Mouse (Mus musculus): ENCODE results near the gene Gak. TPM values are rescaled to one million over a fixed set of nuclear protein-coding genes. Genes with fewer than 3 reads are reported as not detected.

The Gak gene
- polyA plus RNA-seq, 1 experiment from 2014 or later: 47.9 TPM

DNA sequence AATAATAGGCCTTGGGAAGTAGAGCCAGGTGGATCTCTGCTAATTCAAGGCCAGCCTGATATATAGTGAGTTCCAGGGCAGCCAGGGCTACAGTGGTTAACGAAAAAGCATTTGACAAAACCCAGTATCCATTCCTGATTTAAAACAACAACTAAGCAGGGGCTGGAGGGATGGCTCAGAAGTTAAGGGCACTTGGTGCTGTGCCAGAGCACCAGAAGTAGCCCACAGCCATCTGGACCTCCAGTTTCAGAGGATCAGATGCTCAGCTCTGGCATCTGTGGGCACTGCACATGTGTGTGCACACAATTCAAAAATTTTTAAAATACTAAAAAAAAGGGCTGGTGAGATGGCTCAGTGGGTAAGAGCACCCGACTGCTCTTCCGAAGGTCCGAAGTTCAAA is 4.1 kb upstream of the Gak start:
- no peak overlapping the region for H3K27ac ChIP-seq
- WGBS: 95% methylated on average over 4 of the region's 4 CpGs

DNA sequence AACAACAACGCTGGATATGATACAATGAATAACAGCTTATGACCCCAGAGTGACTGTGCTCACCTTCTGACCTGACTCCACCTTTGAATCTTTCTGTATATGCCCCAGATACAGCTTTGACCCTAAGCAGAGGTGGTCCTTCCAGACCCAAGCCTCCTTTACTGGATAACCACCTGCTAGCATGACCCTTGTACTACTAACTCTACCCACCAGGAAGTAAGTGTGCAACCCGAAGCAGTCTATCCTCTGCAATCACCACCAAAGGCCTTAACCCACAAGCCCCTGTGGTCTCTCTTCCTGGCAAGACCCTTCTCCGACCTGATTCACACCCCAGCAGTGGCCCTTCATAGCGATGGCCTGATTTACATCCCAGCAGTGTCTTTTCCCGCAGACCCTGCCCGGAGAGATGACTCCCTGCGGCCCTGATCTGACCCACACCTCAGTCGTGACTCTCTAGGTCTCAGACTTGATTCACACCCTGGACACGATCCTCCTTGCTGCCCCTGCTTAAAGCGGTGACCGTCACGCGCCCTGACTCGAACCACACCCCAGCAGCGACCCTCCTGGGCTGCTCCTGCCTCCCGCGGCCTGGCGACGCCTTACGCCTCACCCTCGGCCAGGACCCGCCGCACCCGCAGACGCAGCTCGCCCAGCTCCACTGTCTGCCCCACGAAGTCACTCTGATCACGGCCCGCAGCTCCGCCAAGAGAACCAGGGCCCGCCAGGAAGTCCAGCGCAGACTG is 493 bp downstream of the Gak start:
- WGBS: 2% methylated on average over 31 of the region's 32 CpGs
- no peaks in the 10 kb centered on the region for H3K27me3 ChIP-seq

More for the DNA sequence above, 4.1 kb upstream of the Gak start:
- H3K4me1 ChIP-seq: peaks cover 8% of the 10 kb centered on the region
- no peak for ATAC-seq (ENCODE audit: insufficient number of reproducible peaks, low FRiP score, low TSS enrichment, low read depth)
- H3K36me3 ChIP-seq: peaks cover 8% of the 10 kb centered on the region; the same call in 1 of the 2 replicates
- H3K9me3 ChIP-seq: no peaks in the 10 kb centered on the region
- H3K4me2 ChIP-seq: no peak overlapping the region
- no peak overlapping the region for H3K9ac ChIP-seq
- H3K27me3 ChIP-seq: no peaks in the 10 kb centered on the region
- no peak overlapping the region for H3K4me3 ChIP-seq

DNA sequence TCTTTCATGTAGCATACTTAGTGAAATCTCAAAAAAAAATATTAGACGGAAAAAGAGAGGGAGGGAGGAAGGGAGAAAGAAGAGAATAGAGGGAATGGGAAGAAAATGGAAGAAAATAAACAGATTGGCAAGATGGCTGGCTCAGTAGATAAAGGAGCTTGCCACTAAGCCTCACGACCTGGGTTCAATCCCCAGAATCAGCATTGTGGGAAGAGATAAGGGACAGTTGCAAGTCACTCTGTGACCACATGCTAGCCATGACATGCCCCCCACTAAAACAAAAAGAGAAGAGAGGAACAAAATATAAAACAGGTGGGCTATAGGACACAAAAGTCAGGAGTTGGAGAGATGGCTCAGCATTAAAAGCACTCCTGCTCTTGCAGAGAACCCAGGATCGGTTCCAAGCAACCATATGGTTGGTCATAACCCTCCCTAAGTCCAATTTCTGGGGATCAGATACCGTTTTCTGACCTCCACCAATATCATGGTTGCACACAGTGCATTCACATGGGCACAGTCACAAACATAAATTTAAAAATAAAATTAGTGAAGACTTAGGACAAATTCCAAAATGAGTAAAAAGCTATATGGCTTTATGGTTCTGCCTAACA is 3.4 kb downstream of the Gak start:
- Histone ChIP-seq H3K27ac (no peak overlapping the region), H3K4me1 (peaks cover 22% of the 10 kb centered on the region), H3K9ac (no peak overlapping the region), H3K36me3 (peaks cover 32% of the 10 kb centered on the region), H3K4me2 (no peak overlapping the region), H3K27me3 (no peaks in the 10 kb centered on the region), H3K9me3 (no peaks in the 10 kb centered on the region), H3K4me3 (no peak overlapping the region)
- no peak for ATAC-seq (ENCODE audit: insufficient number of reproducible peaks, low FRiP score, low TSS enrichment, low read depth)
- WGBS: 88% methylated on average over 4 of the region's 4 CpGs

More for the DNA sequence above, 493 bp downstream of the Gak start:
- Histone ChIP-seq H3K4me3 (peak overlapping the region; percentile 88), H3K9ac (peak overlapping the region; percentile 89), H3K36me3 (peaks cover 7% of the 10 kb centered on the region; the same call in 1 of the 2 replicates), H3K4me2 (peak overlapping the region; percentile 66), H3K4me1 (peaks cover 22% of the 10 kb centered on the region), H3K27ac (peak overlapping the region; percentile 91), H3K9me3 (no peaks in the 10 kb centered on the region)
- peak; percentile 76 for ATAC-seq (ENCODE audit: insufficient number of reproducible peaks, low FRiP score, low TSS enrichment, low read depth)

DNA sequence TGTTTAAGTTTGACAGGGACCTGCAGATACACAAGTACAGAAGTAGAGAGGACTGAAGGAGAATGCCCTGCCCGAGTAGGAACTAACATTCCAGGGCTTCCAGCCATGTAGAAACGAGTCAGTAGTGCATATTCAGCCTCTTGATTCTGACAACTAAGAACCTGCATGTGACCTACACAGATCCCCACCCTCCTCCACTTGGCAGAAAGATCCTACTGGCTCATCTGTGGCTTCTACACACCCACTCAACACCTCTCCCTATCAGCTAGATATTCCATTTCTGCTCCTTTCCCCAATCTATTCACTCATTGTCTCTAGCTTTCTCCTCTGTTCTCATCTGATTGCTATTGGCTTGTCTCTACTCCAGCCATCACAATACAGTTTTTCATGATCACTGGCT is 7.7 kb downstream of the Gak start:
- no peak overlapping the region for H3K9ac ChIP-seq
- no peak overlapping the region for H3K4me3 ChIP-seq
- H3K9me3 ChIP-seq: no peaks in the 10 kb centered on the region
- no peak for ATAC-seq (ENCODE audit: insufficient number of reproducible peaks, low FRiP score, low TSS enrichment, low read depth)
- no peak overlapping the region for H3K27ac ChIP-seq
- no peaks in the 10 kb centered on the region for H3K27me3 ChIP-seq
- peaks cover 60% of the 10 kb centered on the region for H3K36me3 ChIP-seq
- no peak overlapping the region for H3K4me2 ChIP-seq
- WGBS: 71% methylated on average over 2 of the region's 2 CpGs
- no peaks in the 10 kb centered on the region for H3K4me1 ChIP-seq

DNA sequence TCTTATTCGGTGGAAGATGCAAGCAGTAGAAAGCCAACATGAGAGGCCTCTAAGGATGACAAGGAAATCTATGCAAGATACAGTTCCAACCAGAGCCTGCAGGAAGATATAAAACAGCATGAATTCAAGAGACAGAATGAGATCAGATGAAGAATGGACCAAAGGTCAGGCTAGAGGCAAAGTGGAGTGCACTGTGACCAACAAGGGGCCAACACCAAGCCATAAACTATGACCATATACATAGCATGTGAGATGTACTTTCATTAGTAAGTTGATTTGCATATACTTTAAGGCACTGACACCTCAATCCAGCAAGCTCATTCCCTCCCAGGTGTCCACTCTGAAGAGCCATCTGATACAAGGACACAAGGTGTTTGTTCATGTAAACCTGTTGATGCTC is 19.1 kb downstream of the Gak start:
- no peaks in the 10 kb centered on the region for H3K4me1 ChIP-seq
- ATAC-seq (ENCODE audit: insufficient number of reproducible peaks, low FRiP score, low TSS enrichment, low read depth): no peak

DNA sequence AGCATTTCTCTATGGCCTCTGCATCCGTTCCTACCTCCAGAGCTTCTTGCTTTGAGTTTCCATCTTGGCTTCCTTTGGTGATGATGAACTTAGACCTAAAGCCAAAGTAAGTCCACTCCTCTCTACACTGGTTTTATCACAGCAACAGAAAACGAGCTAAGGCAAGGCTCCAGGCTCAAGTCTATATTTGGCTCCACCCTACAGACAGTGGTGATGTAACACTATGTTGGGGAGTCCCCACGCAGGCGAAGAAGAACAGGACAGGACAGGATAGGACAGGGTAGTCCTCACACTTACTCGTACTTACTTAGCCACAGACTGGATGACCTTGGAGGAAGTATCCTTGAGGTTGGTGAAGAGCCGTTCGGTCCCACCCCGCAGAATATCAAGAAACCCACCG is 27.0 kb downstream of the Gak start:
- Histone ChIP-seq H3K9me3 (no peaks in the 10 kb centered on the region), H3K36me3 (peaks cover 95% of the 10 kb centered on the region), H3K4me1 (no peaks in the 10 kb centered on the region), H3K9ac (no peak overlapping the region), H3K27ac (no peak overlapping the region), H3K4me2 (no peak overlapping the region), H3K4me3 (no peak overlapping the region), H3K27me3 (no peaks in the 10 kb centered on the region)
- ATAC-seq (ENCODE audit: insufficient number of reproducible peaks, low FRiP score, low TSS enrichment, low read depth): no peak
- WGBS: 91% methylated on average over 9 of the region's 9 CpGs

More for the DNA sequence above, 19.1 kb downstream of the Gak start:
- Histone ChIP-seq H3K4me2 (no peak overlapping the region), H3K9me3 (no peaks in the 10 kb centered on the region), H3K27ac (no peak overlapping the region), H3K27me3 (no peaks in the 10 kb centered on the region), H3K9ac (no peak overlapping the region), H3K4me3 (no peak overlapping the region), H3K36me3 (peaks cover 93% of the 10 kb centered on the region)
- WGBS: 94% methylated on average over 1 of the region's 1 CpGs

DNA sequence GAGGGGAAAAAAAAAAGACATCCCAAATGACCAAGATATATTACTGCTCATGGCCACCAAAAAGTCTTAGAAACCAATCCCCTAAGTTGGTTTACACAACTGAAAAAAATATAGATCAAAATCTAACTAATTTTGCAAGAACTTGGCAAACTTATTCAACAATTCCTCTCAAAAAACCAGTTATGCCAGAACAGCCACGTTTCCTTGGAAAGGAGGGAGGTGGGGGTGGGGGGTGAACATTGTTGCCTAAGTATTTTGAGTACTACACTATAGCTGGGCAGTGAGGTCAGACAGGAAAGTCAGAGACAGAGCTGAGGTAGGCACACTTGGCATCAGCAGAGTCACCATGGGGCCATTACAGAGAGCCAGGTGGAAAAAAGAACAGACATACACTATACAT is 29.6 kb downstream of the Gak start:
- Histone ChIP-seq H3K9me3 (no peaks in the 10 kb centered on the region), H3K9ac (no peak overlapping the region), H3K4me3 (no peak overlapping the region), H3K27ac (no peak overlapping the region), H3K36me3 (peaks cover 95% of the 10 kb centered on the region), H3K4me1 (no peaks in the 10 kb centered on the region), H3K27me3 (no peaks in the 10 kb centered on the region), H3K4me2 (no peak overlapping the region)
- no peak for ATAC-seq (ENCODE audit: insufficient number of reproducible peaks, low FRiP score, low TSS enrichment, low read depth)
- WGBS: 69% methylated on average over 1 of the region's 1 CpGs

DNA sequence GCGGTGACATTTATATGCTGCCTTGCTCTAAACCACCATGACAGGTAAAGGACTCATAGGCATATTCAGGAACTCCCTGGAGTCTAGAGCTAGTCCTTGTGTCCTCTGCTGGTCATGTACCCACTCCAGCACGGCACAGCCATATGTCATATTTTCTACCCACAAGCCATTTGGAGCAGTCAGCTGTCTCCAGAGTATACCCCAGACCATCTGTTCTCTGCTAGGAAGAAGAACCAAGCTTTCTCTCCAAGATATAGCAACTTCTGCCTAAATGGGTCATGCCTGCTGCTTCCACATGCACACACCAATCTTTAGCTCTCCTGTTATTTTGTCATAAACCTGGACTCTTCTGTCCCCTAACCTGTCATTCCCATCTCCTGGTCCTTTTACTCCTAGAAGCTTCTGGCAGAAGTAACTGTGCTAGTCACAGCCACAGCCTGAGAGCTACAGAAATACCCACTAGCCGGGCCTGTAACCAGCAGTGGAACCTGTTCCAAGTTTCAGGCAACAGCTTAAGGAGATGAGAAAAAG is 48.1 kb downstream of the Gak start:
- Histone ChIP-seq H3K9me3 (no peaks in the 10 kb centered on the region), H3K36me3 (peaks cover 85% of the 10 kb centered on the region), H3K4me3 (no peak overlapping the region), H3K27ac (no peak overlapping the region), H3K4me1 (no peaks in the 10 kb centered on the region), H3K4me2 (no peak overlapping the region), H3K9ac (no peak overlapping the region), H3K27me3 (no peaks in the 10 kb centered on the region)
- WGBS: 91% methylated on average over 3 of the region's 3 CpGs
- ATAC-seq (ENCODE audit: insufficient number of reproducible peaks, low FRiP score, low TSS enrichment, low read depth): no peak

DNA sequence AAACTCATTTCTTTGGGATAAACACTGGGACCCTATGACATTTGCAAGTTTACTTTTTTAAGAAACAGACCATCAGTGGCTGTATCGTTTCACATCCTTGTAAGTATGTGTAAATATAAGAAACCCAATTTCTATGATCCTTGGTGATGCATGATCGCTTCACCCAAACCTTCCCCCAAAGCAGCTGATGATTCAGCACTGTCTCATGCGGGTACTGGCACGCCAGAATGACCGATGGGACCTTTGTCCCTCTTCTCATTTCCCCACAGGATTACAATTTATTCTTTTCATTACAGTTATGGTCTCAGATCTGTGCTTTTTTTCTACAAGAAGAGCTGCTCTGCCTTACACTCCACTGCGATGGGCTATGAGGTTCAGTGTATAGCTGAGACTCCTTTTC is 56.5 kb downstream of the Gak start:
- WGBS: 91% methylated on average over 6 of the region's 6 CpGs

DNA sequence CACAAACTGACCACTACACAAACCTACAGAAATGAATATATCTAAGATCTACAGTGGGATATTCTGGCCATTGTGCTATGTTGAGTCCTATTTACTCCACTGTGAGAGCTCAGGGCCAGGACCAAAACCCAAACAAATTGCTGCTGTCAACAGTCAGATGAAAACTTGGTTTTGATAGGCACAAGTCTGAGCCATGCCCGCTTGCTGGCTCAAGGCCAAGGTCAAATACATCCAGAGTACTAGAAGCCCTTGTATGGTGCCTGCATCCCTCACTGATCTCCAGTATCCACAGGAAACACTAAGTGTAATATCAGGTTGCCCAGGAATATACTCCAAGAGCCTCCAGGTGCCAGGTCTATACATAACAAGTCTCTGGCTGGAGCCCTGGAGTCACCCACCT is 58.6 kb downstream of the Gak start:
- no peak overlapping the region for H3K4me3 ChIP-seq
- H3K4me2 ChIP-seq: no peak overlapping the region
- H3K27me3 ChIP-seq: no peaks in the 10 kb centered on the region
- H3K9me3 ChIP-seq: no peaks in the 10 kb centered on the region
- no peak for ATAC-seq (ENCODE audit: insufficient number of reproducible peaks, low FRiP score, low TSS enrichment, low read depth)
- H3K4me1 ChIP-seq: no peaks in the 10 kb centered on the region
- no peak overlapping the region for H3K9ac ChIP-seq
- no peak overlapping the region for H3K27ac ChIP-seq
- H3K36me3 ChIP-seq: peaks cover 89% of the 10 kb centered on the region
- WGBS: 91% methylated on average over 1 of the region's 1 CpGs

More for the DNA sequence above, 56.5 kb downstream of the Gak start:
- no peak overlapping the region for H3K4me3 ChIP-seq
- H3K9me3 ChIP-seq: no peaks in the 10 kb centered on the region
- ATAC-seq (ENCODE audit: insufficient number of reproducible peaks, low FRiP score, low TSS enrichment, low read depth): no peak
- H3K27ac ChIP-seq: no peak overlapping the region
- H3K4me2 ChIP-seq: no peak overlapping the region
- H3K9ac ChIP-seq: no peak overlapping the region
- H3K27me3 ChIP-seq: no peaks in the 10 kb centered on the region
- H3K4me1 ChIP-seq: no peaks in the 10 kb centered on the region
- H3K36me3 ChIP-seq: peaks cover 96% of the 10 kb centered on the region

DNA sequence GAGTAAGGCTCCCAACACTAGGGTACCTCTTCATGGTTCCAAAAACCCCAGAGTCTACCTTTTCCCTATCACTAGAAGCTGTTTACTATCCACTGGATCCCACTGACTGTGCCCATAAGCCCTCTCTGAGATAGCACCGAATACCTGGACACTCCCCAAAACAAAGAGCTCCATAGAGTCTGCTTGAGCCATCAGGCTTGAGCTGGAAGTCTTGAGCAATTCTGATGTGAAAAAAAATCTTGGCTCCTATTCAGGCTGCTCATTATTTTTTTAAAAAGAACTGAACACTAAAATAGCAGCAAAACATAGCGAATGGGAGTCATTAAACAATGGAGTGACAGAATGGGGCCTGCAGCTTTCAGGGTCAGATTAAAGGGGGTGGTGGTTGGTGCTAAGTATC is 62.5 kb downstream of the Gak start:
- 91% methylated on average over 2 of the region's 2 CpGs for WGBS
- H3K36me3 ChIP-seq: peaks cover 52% of the 10 kb centered on the region

DNA sequence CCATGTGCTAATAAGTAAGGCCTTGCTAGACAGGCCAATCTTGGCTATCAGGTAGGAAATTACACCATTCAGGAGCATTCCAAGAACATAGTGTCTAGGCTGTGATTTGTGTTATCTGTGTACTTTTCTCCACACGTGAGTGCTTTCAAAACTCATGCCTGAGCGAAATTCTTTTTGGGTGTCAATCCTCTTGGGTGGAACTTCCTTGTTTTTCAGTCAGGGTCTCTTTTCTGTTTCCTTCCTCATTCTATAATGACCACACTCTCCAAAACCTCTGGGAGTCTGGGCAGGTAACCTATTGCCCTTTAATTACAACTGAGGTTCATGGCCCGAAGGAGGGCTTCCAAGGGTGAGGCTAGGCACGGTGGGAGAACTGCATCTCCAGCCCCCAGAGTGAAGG is 63.0 kb downstream of the Gak start:
- H3K9ac ChIP-seq: no peak overlapping the region
- peaks cover 47% of the 10 kb centered on the region for H3K36me3 ChIP-seq
- H3K27me3 ChIP-seq: no peaks in the 10 kb centered on the region
- H3K4me1 ChIP-seq: no peaks in the 10 kb centered on the region
- no peak for ATAC-seq (ENCODE audit: insufficient number of reproducible peaks, low FRiP score, low TSS enrichment, low read depth)
- H3K27ac ChIP-seq: no peak overlapping the region
- no peaks in the 10 kb centered on the region for H3K9me3 ChIP-seq
- no peak overlapping the region for H3K4me3 ChIP-seq
- 87% methylated on average over 4 of the region's 4 CpGs for WGBS
- no peak overlapping the region for H3K4me2 ChIP-seq

More for the DNA sequence above, 62.5 kb downstream of the Gak start:
- Histone ChIP-seq H3K4me3 (no peak overlapping the region), H3K9ac (no peak overlapping the region), H3K9me3 (no peaks in the 10 kb centered on the region), H3K4me1 (no peaks in the 10 kb centered on the region), H3K27me3 (no peaks in the 10 kb centered on the region), H3K4me2 (no peak overlapping the region), H3K27ac (no peak overlapping the region)
- no peak for ATAC-seq (ENCODE audit: insufficient number of reproducible peaks, low FRiP score, low TSS enrichment, low read depth)
